Mouse (Mus musculus): Measurements from ENCODE around the gene Ehhadh. TPM values are rescaled to one million over a fixed set of nuclear protein-coding genes. Genes with fewer than 3 reads are reported as not detected.
A peak's percentile ranks its signal among the peaks of the same experiment; 100 is the strongest.

Gene Ehhadh
- total and polyA plus RNA-seq, 3 experiments: 5.3 to 6.6 TPM; not detected in 1

GRCm38 (mm10) chr16:21790469-21790868 is 2.9 kb upstream of the Ehhadh start:
- no peak for DNase-seq (ENCODE audit: low read depth, low spot score)
- Histone ChIP-seq H3K27me3 (ENCODE audit: control insufficient read depth in 1 of 2, insufficient read depth in 2 of 2, low read length in 2 of 2) (no peaks in the 10 kb centered on the region), H3K4me1 (ENCODE audit: control insufficient read depth in 1 of 2, insufficient read depth in 2 of 2, low read length in 2 of 2) (peaks cover 4 to 7% of the 10 kb centered on the region in 2 experiments; a peak in 2 of 4 replicates), H3K9ac (ENCODE audit: control insufficient read depth, low read depth, low read length, poor library complexity, severe bottlenecking) (no peak overlapping the region), H3K79me2 (ENCODE audit: control insufficient read depth, insufficient read depth, low read length, poor library complexity) (no peaks in the 10 kb centered on the region; the same call in 1 of the 2 replicates), H3K9me3 (replicated peaks; ENCODE audit: insufficient read depth, low read length) (no peaks in the 10 kb centered on the region), H3K27ac (ENCODE audit: control insufficient read depth, low read depth, low read length) (no peak overlapping the region), H3K36me3 (ENCODE audit: control insufficient read depth in 1 of 2, insufficient read depth in 2 of 2, low read length in 2 of 2) (peaks cover 0 to 18% of the 10 kb centered on the region in 2 experiments; a peak in 2 of 4 replicates), H3K4me3 (ENCODE audit: control insufficient read depth in 1 of 2, insufficient read depth in 1 of 2, low read depth in 2 of 2, low read length in 2 of 2) (no peak overlapping the region)
- peak in 1 of 3 experiments; percentile 31; a peak in 2 of 6 replicates for TF ChIP-seq CTCF (IDR thresholded peaks at IDR 0.05 in 2 of 3, conservative IDR thresholded peaks at IDR 0.05 in 1 of 3; ENCODE audit: control insufficient read depth in 1 of 3, insufficient read depth in 1 of 3, low read depth in 2 of 3, low read length in 3 of 3, poor library complexity in 1 of 3, severe bottlenecking in 1 of 3)
- no peak for TF ChIP-seq ELF1 (IDR thresholded peaks at IDR 0.05; ENCODE audit: low read depth, low read length)

DNA sequence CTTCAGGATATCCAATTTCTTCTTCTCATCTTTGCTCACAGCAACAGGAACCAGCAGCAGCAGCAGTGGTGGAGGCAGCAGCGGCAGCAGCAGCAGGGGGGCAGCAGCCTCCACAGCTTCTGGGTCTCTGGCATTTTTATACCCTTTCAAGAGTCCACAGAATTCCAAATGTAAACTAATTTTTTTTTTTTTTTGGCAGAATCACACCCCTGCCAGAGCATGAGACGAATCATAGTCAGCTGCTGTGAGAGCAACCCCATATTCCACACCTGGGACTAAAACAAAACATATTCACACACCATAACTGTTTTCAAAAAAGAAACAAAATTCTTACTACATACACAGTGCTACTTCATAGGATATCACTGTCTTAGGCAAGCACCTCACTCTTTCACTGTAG is 1.6 kb upstream of the Ehhadh start:
- DNase-seq (ENCODE audit: low read depth, low spot score): no peak
- H3K4me1 ChIP-seq (ENCODE audit: control insufficient read depth in 1 of 2, insufficient read depth in 2 of 2, low read length in 2 of 2): peaks cover 4 to 7% of the 10 kb centered on the region in 2 experiments; a peak in 2 of 4 replicates

DNA sequence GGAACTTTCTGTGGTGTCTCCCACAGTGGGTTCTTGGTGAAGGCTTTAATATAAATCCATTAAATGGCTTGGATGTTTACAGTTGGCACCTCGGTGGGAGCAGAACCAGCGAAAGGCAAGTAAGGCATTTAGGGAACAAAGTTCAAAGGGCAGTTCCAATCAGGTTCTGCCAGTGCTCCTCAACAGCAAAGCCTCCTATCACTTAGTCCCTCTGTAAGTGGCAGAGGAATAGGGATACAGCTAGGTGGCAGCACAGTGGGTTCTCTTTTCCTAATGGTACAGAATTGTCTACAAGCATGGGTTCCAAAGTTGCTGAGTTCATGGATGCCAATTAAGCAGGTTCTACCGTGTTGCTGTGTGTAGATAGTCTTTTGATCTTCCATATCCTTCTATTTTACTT is 974 bp upstream of the Ehhadh start:
- DNase-seq (ENCODE audit: low read depth, low spot score): peak; percentile 52
- TF ChIP-seq MAFK (IDR thresholded peaks at IDR 0.05; ENCODE audit: borderline replicate concordance, low read depth, low read length) (no peak), MAX (IDR thresholded peaks at IDR 0.05; ENCODE audit: low read length) (no peak), BHLHE40 (IDR thresholded peaks at IDR 0.05; ENCODE audit: borderline replicate concordance, low read depth, low read length) (no peak), CHD1 (IDR thresholded peaks at IDR 0.05; ENCODE audit: low read depth, low read length) (no peak), RCOR1 (IDR thresholded peaks at IDR 0.05; ENCODE audit: low read depth, low read length) (no peak), CTCF (IDR thresholded peaks at IDR 0.05 in 2 of 3, conservative IDR thresholded peaks at IDR 0.05 in 1 of 3; ENCODE audit: control insufficient read depth in 1 of 3, insufficient read depth in 1 of 3, low read depth in 2 of 3, low read length in 3 of 3, poor library complexity in 1 of 3, severe bottlenecking in 1 of 3) (peak; percentile 14 to 56 (median 49); a peak in 5 of 6 replicates), SMC3 (IDR thresholded peaks at IDR 0.05; ENCODE audit: low read depth, low read length) (peak; percentile 34), TCF12 (IDR thresholded peaks at IDR 0.05; ENCODE audit: low read depth, low read length) (no peak), TAL1 (IDR thresholded peaks at IDR 0.05; ENCODE audit: low read length) (no peak), RAD21 (IDR thresholded peaks at IDR 0.05; ENCODE audit: low read depth, low read length) (peak; percentile 17)
- Histone ChIP-seq H3K27ac (ENCODE audit: control insufficient read depth, low read depth, low read length) (no peak overlapping the region), H3K79me2 (ENCODE audit: control insufficient read depth, insufficient read depth, low read length, poor library complexity) (no peaks in the 10 kb centered on the region), H3K9ac (ENCODE audit: control insufficient read depth, low read depth, low read length, poor library complexity, severe bottlenecking) (no peak overlapping the region), H3K4me1 (ENCODE audit: control insufficient read depth in 1 of 2, insufficient read depth in 2 of 2, low read length in 2 of 2) (peaks cover 4 to 7% of the 10 kb centered on the region in 2 experiments; a peak in 2 of 4 replicates), H3K36me3 (ENCODE audit: control insufficient read depth in 1 of 2, insufficient read depth in 2 of 2, low read length in 2 of 2) (peaks cover 0 to 15% of the 10 kb centered on the region in 2 experiments; a peak in 2 of 4 replicates), H3K9me3 (replicated peaks; ENCODE audit: insufficient read depth, low read length) (no peaks in the 10 kb centered on the region), H3K4me3 (ENCODE audit: control insufficient read depth in 1 of 2, insufficient read depth in 1 of 2, low read depth in 2 of 2, low read length in 2 of 2) (peak overlapping the region in 1 of 2 experiments; percentile 94; a peak in 1 of 4 replicates), H3K27me3 (ENCODE audit: control insufficient read depth in 1 of 2, insufficient read depth in 2 of 2, low read length in 2 of 2) (no peaks in the 10 kb centered on the region)

More for the DNA sequence above, 1.6 kb upstream of the Ehhadh start:
- Histone ChIP-seq H3K36me3 (ENCODE audit: control insufficient read depth in 1 of 2, insufficient read depth in 2 of 2, low read length in 2 of 2) (peaks cover 0 to 15% of the 10 kb centered on the region in 2 experiments; a peak in 2 of 4 replicates), H3K79me2 (ENCODE audit: control insufficient read depth, insufficient read depth, low read length, poor library complexity) (no peaks in the 10 kb centered on the region), H3K27ac (ENCODE audit: control insufficient read depth, low read depth, low read length) (no peak overlapping the region), H3K9me3 (replicated peaks; ENCODE audit: insufficient read depth, low read length) (no peaks in the 10 kb centered on the region), H3K4me3 (ENCODE audit: control insufficient read depth in 1 of 2, insufficient read depth in 1 of 2, low read depth in 2 of 2, low read length in 2 of 2) (no peak overlapping the region), H3K27me3 (ENCODE audit: control insufficient read depth in 1 of 2, insufficient read depth in 2 of 2, low read length in 2 of 2) (no peaks in the 10 kb centered on the region), H3K9ac (ENCODE audit: control insufficient read depth, low read depth, low read length, poor library complexity, severe bottlenecking) (no peak overlapping the region)
- peak; percentile 53 for TF ChIP-seq ZNF384 (IDR thresholded peaks at IDR 0.05; ENCODE audit: low read depth, low read length)
- no peak for TF ChIP-seq POLR2AphosphoS2 (IDR thresholded peaks at IDR 0.05; ENCODE audit: low read length)

All from MEL (cell line).